27 mouse cellular contexts compared by ENCODE assay signal in the genomic region with DNA sequence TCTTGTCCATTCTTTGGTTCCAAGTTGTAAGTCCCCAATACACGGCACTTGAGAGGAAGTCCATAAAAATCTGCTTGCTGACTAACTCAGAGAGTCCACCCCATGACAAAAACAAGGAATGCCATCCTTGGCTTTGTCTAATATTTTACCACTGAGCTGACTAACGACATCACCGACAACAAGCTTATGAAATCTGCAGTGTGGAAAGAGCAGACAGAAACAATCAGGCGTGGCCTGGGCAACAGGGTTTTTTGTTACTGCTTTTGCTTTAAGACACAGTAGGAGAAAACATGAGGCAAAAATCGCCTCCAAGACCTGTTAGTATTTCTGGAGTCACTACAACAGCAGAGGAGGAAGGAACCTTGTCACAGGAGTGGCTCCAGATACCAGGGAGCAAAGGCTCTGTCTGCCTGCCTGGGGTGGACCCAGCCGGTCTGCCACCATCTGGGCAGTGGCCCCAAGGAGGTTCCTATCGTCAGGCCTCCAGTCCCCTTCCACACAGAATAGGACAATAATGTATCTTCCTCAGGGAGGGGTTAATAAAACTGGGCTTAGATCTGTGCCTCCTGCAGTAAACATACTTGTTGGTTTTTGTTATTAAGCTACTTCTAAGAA. TPM values are rescaled to one million over a fixed set of nuclear protein-coding genes. Genes with fewer than 3 reads are reported as not detected.
DNase-seq lines count a peak whose midpoint lies in the region; ATAC-seq and TF ChIP-seq lines count a peak whose summit lies in the region.
"Had no signal": no experiment of that assay in that cellular context is flagged by ENCODE, and none has a peak within 500 bp of the region (broad histone marks: within the 10 kb centered on the region; RNA-seq: fewer than 3 reads in every experiment).

No protein-coding gene starts in this region.

- H3K36me3 ChIP-seq in kidney, adult 2 months (ENCODE audit: control insufficient read depth, insufficient read depth, low read length) = no peaks in the 10 kb centered on the region
- no peaks in the 10 kb centered on the region for H3K36me3 ChIP-seq in liver, postnatal 0 days (replicated peaks; ENCODE audit: insufficient read depth, low read length)
- H3K36me3 ChIP-seq in forebrain, embryonic 12.5 days (replicated peaks) = no peaks in the 10 kb centered on the region
- H3K36me3 ChIP-seq: forebrain, embryonic 15.5 days; hindbrain, embryonic 13.5 days; midbrain, embryonic 15.5 days; neural tube, embryonic 15.5 days had no signal

- peak overlapping the region; percentile 33 for H3K4me2 ChIP-seq in liver, postnatal 0 days (ENCODE audit: low read depth, low read length)
- no peak overlapping the region for H3K4me2 ChIP-seq in forebrain, embryonic 12.5 days
- H3K4me2 ChIP-seq: forebrain, embryonic 15.5 days; heart, embryonic 11.5 days; hindbrain, embryonic 13.5 days; midbrain, embryonic 15.5 days; neural tube, embryonic 15.5 days had no signal

- TF ChIP-seq CTCF in kidney, adult 2 months (conservative IDR thresholded peaks at IDR 0.05; ENCODE audit: insufficient read depth, insufficient read length, low read depth, low read length) = no peak
- TF ChIP-seq CTCF in liver, postnatal 0 days (IDR thresholded peaks at IDR 0.05; ENCODE audit: low read depth) = no peak

- peaks cover 53% of the 10 kb centered on the region for H3K4me1 ChIP-seq in kidney, adult 2 months (ENCODE audit: control insufficient read depth, insufficient read depth, low read length)
- H3K4me1 ChIP-seq in brown adipose tissue, adult 24 weeks (ENCODE audit: control insufficient read depth, insufficient read depth, insufficient read length, low read length) = peaks cover 56% of the 10 kb centered on the region
- H3K4me1 ChIP-seq in liver, postnatal 0 days (ENCODE audit: insufficient read depth) = peaks cover 59% of the 10 kb centered on the region
- peaks cover 44% of the 10 kb centered on the region for H3K4me1 ChIP-seq in forebrain, embryonic 12.5 days

- H3K4me3 ChIP-seq in kidney, adult 2 months (ENCODE audit: insufficient read depth, low read depth, low read length) = no peak overlapping the region
- no peak overlapping the region for H3K4me3 ChIP-seq in brown adipose tissue, adult 24 weeks (ENCODE audit: insufficient read depth, low read depth, low read length)
- no peak overlapping the region for H3K4me3 ChIP-seq in liver, postnatal 0 days (ENCODE audit: low read depth, low read length)
- H3K4me3 ChIP-seq in forebrain, embryonic 12.5 days (replicated peaks) = no peak overlapping the region
- H3K4me3 ChIP-seq: forebrain, embryonic 15.5 days; hindbrain, embryonic 13.5 days; midbrain, embryonic 15.5 days; neural tube, embryonic 15.5 days had no signal

- TF ChIP-seq EP300 in liver, postnatal 0 days (IDR thresholded peaks at IDR 0.05; ENCODE audit: low read depth) = no peak

- ATAC-seq in liver, postnatal 0 days = peak; percentile 70
- ATAC-seq in forebrain, embryonic 12.5 days (ENCODE audit: low FRiP score) = no peak
- ATAC-seq in erythroid progenitor cell, adult 5-6 weeks (replicated peaks; ENCODE audit: low FRiP score, poor library complexity, severe bottlenecking) = no peak
- ATAC-seq: forebrain, embryonic 15.5 days; inflammation-experienced regulatory T-cells, adult 6 months; midbrain, embryonic 15.5 days had no signal

- no peaks in the 10 kb centered on the region for H3K9me3 ChIP-seq in liver, postnatal 0 days (ENCODE audit: low read length)
- H3K9me3 ChIP-seq in forebrain, embryonic 12.5 days = no peaks in the 10 kb centered on the region
- H3K9me3 ChIP-seq: forebrain, embryonic 15.5 days; hindbrain, embryonic 13.5 days; midbrain, embryonic 15.5 days; neural tube, embryonic 15.5 days had no signal

- H3K27ac ChIP-seq in kidney, adult 2 months (ENCODE audit: insufficient read depth, low read depth, low read length) = peak overlapping the region; percentile 46
- peak overlapping the region; percentile 71 for H3K27ac ChIP-seq in brown adipose tissue, adult 24 weeks (replicated peaks; ENCODE audit: low read depth, low read length)
- peak overlapping the region; percentile 88 for H3K27ac ChIP-seq in liver, postnatal 0 days (ENCODE audit: low read depth)
- H3K27ac ChIP-seq in forebrain, embryonic 12.5 days = no peak overlapping the region
- H3K27ac ChIP-seq: forebrain, embryonic 15.5 days; hindbrain, embryonic 13.5 days; midbrain, embryonic 15.5 days; neural tube, embryonic 15.5 days had no signal

- 37% methylated on average over 7 of the region's 7 CpGs for WGBS in kidney, adult 2 months
- 54% methylated on average over 7 of the region's 7 CpGs for WGBS in liver, postnatal 0 days (ENCODE audit: insufficient replicate concordance)
- 86% methylated on average over 7 of the region's 7 CpGs for WGBS in forebrain, embryonic 12.5 days

- TF ChIP-seq POLR2A in kidney, adult 2 months (IDR thresholded peaks at IDR 0.05; ENCODE audit: low read depth, low read length) = no peak

- 0 out of 2 replicates have a peak overlapping the region, but pooled peaks have one; percentile 39 for H3K9ac ChIP-seq in liver, postnatal 0 days (replicated peaks)
- no peak overlapping the region for H3K9ac ChIP-seq in forebrain, embryonic 12.5 days
- H3K9ac ChIP-seq: forebrain, embryonic 15.5 days; hindbrain, embryonic 13.5 days; midbrain, embryonic 15.5 days; neural tube, embryonic 15.5 days had no signal

- no peaks in the 10 kb centered on the region for H3K27me3 ChIP-seq in kidney, adult 2 months (replicated peaks; ENCODE audit: control insufficient read depth, insufficient read depth, low read length)
- H3K27me3 ChIP-seq in liver, postnatal 0 days (ENCODE audit: insufficient read depth, low read length) = no peaks in the 10 kb centered on the region
- H3K27me3 ChIP-seq in forebrain, embryonic 12.5 days = no peaks in the 10 kb centered on the region
- H3K27me3 ChIP-seq: CH12.LX; forebrain, embryonic 15.5 days; hindbrain, embryonic 13.5 days; midbrain, embryonic 15.5 days; neural tube, embryonic 15.5 days had no signal

- peak; percentile 56 for DNase-seq in kidney, adult 2 months
- no peak for DNase-seq in kidney, adult 18-20 months
- peak; percentile 47 for DNase-seq in 416B (ENCODE audit: low read depth)
- no peak for DNase-seq in liver, postnatal 0 days
- DNase-seq in B cell, adult 2 months = no peak
- DNase-seq: adrenal gland, adult 2 months; cerebellum, adult 9-11 months; gastrocnemius, postnatal 36 days; heart, postnatal 14 days; kidney, postnatal 25 days; lung, postnatal 10 days; right cerebral cortex, postnatal 25 days had no signal

RNA-seq across cellular contexts. Expression of a gene that starts 25.1 kb away (rescaled TPM):
- polyA plus RNA-seq in kidney, adult 2 months (2012; rRNA removed) = 95.3 and 99.5 TPM in 2 replicates
- polyA plus RNA-seq in brown adipose tissue, adult 24 weeks (2012; ENCODE audit: insufficient read depth, insufficient read length, missing spikeins) = 76.7 and 87.6 TPM in 2 replicates
- 18.3 and 19.6 TPM in 2 replicates for polyA plus RNA-seq in liver, postnatal 0 days (2015; fragmentation: Nextera tagmentation; extraction: Ambion mirVana)
- 51.0 and 55.3 TPM in 2 replicates for polyA plus RNA-seq in forebrain, embryonic 12.5 days (2016; fragmentation: Nextera tagmentation; extraction: Ambion mirVana)
- total RNA-seq in erythroid progenitor cell, adult 5-6 weeks (2015; ENCODE audit: low replicate concordance) = 30.3 and 36.9 TPM in 2 replicates
- 16.0 and 23.2 TPM in 2 replicates for total RNA-seq in erythroid progenitor cell, adult 5-6 weeks (2017; ENCODE audit: low replicate concordance)

RNA-seq across cellular contexts. Expression of a gene that starts 52.8 kb away (rescaled TPM):
- not detected in 2 replicates for polyA plus RNA-seq in kidney, adult 2 months (2012; rRNA removed)
- not detected in 2 replicates for polyA plus RNA-seq in brown adipose tissue, adult 24 weeks (2012; ENCODE audit: insufficient read depth, insufficient read length, missing spikeins)
- polyA plus RNA-seq in liver, postnatal 0 days (2015; fragmentation: Nextera tagmentation; extraction: Ambion mirVana) = 0.19 TPM in 1 of 2 replicates, not detected in the other
- not detected in 2 replicates for polyA plus RNA-seq in forebrain, embryonic 12.5 days (2016; fragmentation: Nextera tagmentation; extraction: Ambion mirVana)
- not detected in 2 replicates for total RNA-seq in erythroid progenitor cell, adult 5-6 weeks (2015; ENCODE audit: low replicate concordance)
- not detected in 2 replicates for total RNA-seq in erythroid progenitor cell, adult 5-6 weeks (2017; ENCODE audit: low replicate concordance)
- total RNA-seq: adrenal gland, adult 2 months; gastrocnemius, postnatal 36 days; heart, postnatal 14 days; left cerebral cortex, postnatal 14 days; megakaryocyte-erythroid progenitor cell, adult 5-6 weeks; MEL had no signal
- polyA plus RNA-seq: adrenal gland, adult 2 months; cortical plate, adult 2 months; embryonic facial prominence, embryonic 11.5 days; forebrain, embryonic 15.5 days; heart, embryonic 11.5 days; hindbrain, embryonic 13.5 days; midbrain, embryonic 15.5 days; neural tube, embryonic 15.5 days had no signal

Comparison
In these comparisons a context has a peak if more than half of its experiments do, and no peak if none do; other contexts are left out.
1. DNase-seq: peak in kidney, adult 2 months (single experiment) and 416B (single experiment); none in kidney, adult 18-20 months (single experiment), liver, postnatal 0 days (single experiment) and B cell, adult 2 months (0 of 2).